In genomic region chr13:117026276-117026780, GRCm38 (mm10) we compare ENCODE assay signal across 9 mouse cellular contexts. TPM values are rescaled to one million over a fixed set of nuclear protein-coding genes. Genes with fewer than 3 reads are reported as not detected.
A peak's percentile ranks its signal among the peaks of the same experiment; 100 is the strongest.
DNase-seq lines count a peak whose midpoint lies in the region; ATAC-seq and TF ChIP-seq lines count a peak whose summit lies in the region.
"Had no signal": no experiment of that assay in that cellular context is flagged by ENCODE, and none has a peak within 500 bp of the region (broad histone marks: within the 10 kb centered on the region; RNA-seq: fewer than 3 reads in every experiment).

No protein-coding gene starts in this region.

- no peaks in the 10 kb centered on the region for H3K9me3 ChIP-seq in kidney, postnatal 0 days (replicated peaks; ENCODE audit: low read length)
- H3K9me3 ChIP-seq in forebrain, embryonic 13.5 days (replicated peaks), result no peaks in the 10 kb centered on the region
- H3K9me3 ChIP-seq in limb, embryonic 14.5 days (ENCODE audit: control insufficient read depth, low read length), result no peaks in the 10 kb centered on the region
- H3K9me3 ChIP-seq in stomach, embryonic 14.5 days (ENCODE audit: control insufficient read depth, low read depth, low read length), result no peaks in the 10 kb centered on the region

- H3K36me3 ChIP-seq in kidney, postnatal 0 days (ENCODE audit: insufficient read depth, low read length), result no peaks in the 10 kb centered on the region
- H3K36me3 ChIP-seq in forebrain, embryonic 13.5 days (ENCODE audit: poor library complexity, severe bottlenecking), result no peaks in the 10 kb centered on the region
- no peaks in the 10 kb centered on the region for H3K36me3 ChIP-seq in limb, embryonic 14.5 days (ENCODE audit: control insufficient read depth, insufficient read depth, low read length)
- no peaks in the 10 kb centered on the region for H3K36me3 ChIP-seq in stomach, embryonic 14.5 days (ENCODE audit: control insufficient read depth, insufficient read depth, low read length)

- peak overlapping the region; percentile 87; the same call in 1 of the 2 replicates for H3K4me3 ChIP-seq in kidney, postnatal 0 days (replicated peaks; ENCODE audit: low read depth, low read length)
- peak overlapping the region; percentile 82 for H3K4me3 ChIP-seq in forebrain, embryonic 13.5 days
- H3K4me3 ChIP-seq in limb, embryonic 14.5 days (replicated peaks; ENCODE audit: low read length), result peak overlapping the region; percentile 85
- peak overlapping the region; percentile 69; the same call in 1 of the 2 replicates for H3K4me3 ChIP-seq in stomach, embryonic 14.5 days (ENCODE audit: low read depth, low read length)

- H3K27ac ChIP-seq in kidney, postnatal 0 days, result no peak overlapping the region
- no peak overlapping the region for H3K27ac ChIP-seq in forebrain, embryonic 13.5 days
- H3K27ac ChIP-seq in limb, embryonic 14.5 days (replicated peaks; ENCODE audit: low read depth, low read length), result peak overlapping the region; percentile 94; the same call in 1 of the 2 replicates
- H3K27ac ChIP-seq in stomach, embryonic 14.5 days (ENCODE audit: low read length), result peak overlapping the region; percentile 89

- H3K4me1 ChIP-seq in kidney, postnatal 0 days (replicated peaks; ENCODE audit: insufficient read depth, low read length), result no peaks in the 10 kb centered on the region
- H3K4me1 ChIP-seq in forebrain, embryonic 13.5 days, result peaks cover 17% of the 10 kb centered on the region
- peaks cover 16% of the 10 kb centered on the region for H3K4me1 ChIP-seq in limb, embryonic 14.5 days (ENCODE audit: control insufficient read depth, insufficient read depth, low read length)
- peaks cover 9% of the 10 kb centered on the region; the same call in 1 of the 2 replicates for H3K4me1 ChIP-seq in stomach, embryonic 14.5 days (ENCODE audit: control insufficient read depth, insufficient read depth, low read length)

- no peak for DNase-seq in kidney, postnatal 0 days (ENCODE audit: low spot score)
- no peak for DNase-seq in kidney, adult 18-20 months
- no peak for DNase-seq in limb, embryonic 14.5 days (ENCODE audit: low spot score)
- DNase-seq in left cerebral cortex, adult 18-20 months (ENCODE audit: low spot score in 2 of 2), result no peak
- no peak for DNase-seq in left cerebral cortex, postnatal 4 days

- no peak for ATAC-seq in kidney, postnatal 0 days (replicated peaks; ENCODE audit: low FRiP score, low read depth)
- ATAC-seq in forebrain, embryonic 13.5 days, result no peak
- ATAC-seq in limb, embryonic 14.5 days (ENCODE audit: low FRiP score, low read depth), result no peak
- ATAC-seq in stomach, embryonic 14.5 days (ENCODE audit: insufficient number of reproducible peaks, insufficient read depth, low FRiP score, low read depth), result no peak
- ATAC-seq in frontal cortex, adult (ENCODE audit: low TSS enrichment), result no peak

- H3K27me3 ChIP-seq in kidney, postnatal 0 days (ENCODE audit: insufficient read depth, low read length), result no peaks in the 10 kb centered on the region
- peaks cover 5% of the 10 kb centered on the region; the same call in 1 of the 2 replicates for H3K27me3 ChIP-seq in forebrain, embryonic 13.5 days
- no peaks in the 10 kb centered on the region for H3K27me3 ChIP-seq in limb, embryonic 14.5 days (ENCODE audit: control insufficient read depth, insufficient read depth, low read length)
- no peaks in the 10 kb centered on the region for H3K27me3 ChIP-seq in stomach, embryonic 14.5 days (ENCODE audit: control insufficient read depth, insufficient read depth, low read length)
- H3K27me3 ChIP-seq: Patski had no signal

- TF ChIP-seq POLR2A in limb, embryonic 14.5 days (IDR thresholded peaks at IDR 0.05; ENCODE audit: borderline replicate concordance, extremely low read depth, insufficient read depth, insufficient read length), result no peak

- no peak for TF ChIP-seq CTCF in kidney, postnatal 0 days (IDR thresholded peaks at IDR 0.05; ENCODE audit: low read depth)

- H3K9ac ChIP-seq in kidney, postnatal 0 days (ENCODE audit: low read depth, low read length), result no peak overlapping the region
- no peak overlapping the region for H3K9ac ChIP-seq in forebrain, embryonic 13.5 days
- no peak overlapping the region for H3K9ac ChIP-seq in limb, embryonic 14.5 days (ENCODE audit: low read depth, low read length, severe bottlenecking)
- no peak overlapping the region for H3K9ac ChIP-seq in stomach, embryonic 14.5 days (replicated peaks; ENCODE audit: low read depth, low read length)

- intact Hi-C loops in left cerebral cortex, postnatal 4 days (cut with DNase I), result no loop called here

- 68% methylated on average over 7 of the region's 7 CpGs for WGBS in kidney, postnatal 0 days
- WGBS in forebrain, embryonic 13.5 days, result 72% methylated on average over 7 of the region's 7 CpGs
- 50% methylated on average over 7 of the region's 7 CpGs for WGBS in limb, embryonic 14.5 days
- WGBS in stomach, embryonic 14.5 days, result 51% methylated on average over 7 of the region's 7 CpGs

- H3K4me2 ChIP-seq in kidney, postnatal 0 days (ENCODE audit: low read length), result peak overlapping the region; percentile 98
- peak overlapping the region; percentile 83 for H3K4me2 ChIP-seq in forebrain, embryonic 13.5 days
- H3K4me2 ChIP-seq in limb, embryonic 14.5 days (replicated peaks; ENCODE audit: low read depth, low read length, severe bottlenecking), result peak overlapping the region; percentile 76
- peak overlapping the region; percentile 88 for H3K4me2 ChIP-seq in stomach, embryonic 14.5 days (replicated peaks; ENCODE audit: low read depth, low read length)

RNA-seq across cellular contexts. Expression of gene Parp8, which starts 1.0 kb away (rescaled TPM):
- polyA plus RNA-seq in kidney, postnatal 0 days (2015; fragmentation: Nextera tagmentation; extraction: Ambion mirVana), result 11.7 and 12.9 TPM in 2 replicates
- 10.8 and 14.4 TPM in 2 replicates for polyA plus RNA-seq in forebrain, embryonic 13.5 days (2015; fragmentation: Nextera tagmentation; extraction: Ambion mirVana)
- polyA plus RNA-seq in limb, embryonic 14.5 days (2012; rRNA removed), result 37.7 and 37.8 TPM in 2 replicates
- polyA plus RNA-seq in limb, embryonic 14.5 days (2014; fragmentation: Nextera tagmentation; extraction: Ambion mirVana), result 20.0 and 21.7 TPM in 2 replicates
- polyA plus RNA-seq in stomach, embryonic 14.5 days (2014; fragmentation: Nextera tagmentation; extraction: Ambion mirVana), result 25.8 and 28.9 TPM in 2 replicates
- 10 to 100 TPM; 17.1 to 17.8 TPM for total RNA-seq in left cerebral cortex, adult 18-20 months (2021)
- total RNA-seq in left cerebral cortex, postnatal 4 days (2021), result 10 to 100 TPM; 62.5 to 62.8 TPM

Comparison
In these comparisons a context has a peak if more than half of its experiments do, and no peak if none do; other contexts are left out.
1. H3K27ac ChIP-seq: peak in limb, embryonic 14.5 days (single experiment) and stomach, embryonic 14.5 days (single experiment); none in kidney, postnatal 0 days (single experiment) and forebrain, embryonic 13.5 days (single experiment).
2. Peak in every context shown above with its lines, with median percentiles within 50 percentile points of each other: H3K4me2 ChIP-seq and H3K4me3 ChIP-seq.